Mouse (Mus musculus): Measurements from ENCODE around the gene Opalin.
A peak's percentile ranks its signal among the peaks of the same experiment; 100 is the strongest.

The Opalin gene

DNA sequence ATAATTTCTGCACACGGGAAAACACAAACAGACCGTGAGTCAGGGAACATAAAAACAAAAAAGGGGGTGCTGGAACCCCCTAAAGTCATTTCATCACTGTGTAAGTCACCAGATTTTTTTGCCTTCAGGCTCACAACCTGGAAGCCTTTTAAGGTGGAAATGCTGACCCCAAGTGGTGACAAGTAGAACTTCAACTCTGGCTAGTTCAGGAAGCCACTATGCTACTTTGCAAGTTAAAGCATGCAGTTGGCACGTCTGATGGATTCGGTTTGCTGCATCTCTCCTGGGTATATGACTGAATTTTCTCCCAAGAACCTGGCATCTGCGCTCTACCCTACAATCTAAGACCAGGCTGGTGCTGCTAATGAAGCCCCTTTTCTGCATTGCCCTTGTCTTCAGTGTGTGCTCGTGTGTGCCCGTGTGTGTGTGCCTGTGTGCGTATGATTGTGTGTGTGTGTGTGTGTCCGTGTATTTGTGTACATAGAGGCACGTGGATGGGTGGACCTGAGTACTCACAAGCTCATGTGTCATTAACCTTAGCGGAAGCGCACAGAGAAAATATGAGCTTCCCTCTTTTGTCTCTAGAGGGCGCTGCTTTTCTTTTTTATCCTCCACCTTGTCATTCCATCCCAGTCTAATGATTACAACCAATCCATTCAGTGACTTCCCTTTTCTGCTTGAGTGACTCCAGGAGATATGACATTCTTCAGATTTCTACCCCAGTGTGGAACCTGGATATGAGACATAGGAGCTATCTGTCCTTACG, 60.8 kb downstream of the Opalin start:
- DNase-seq (ENCODE audit: low read depth, low spot score), result peak; percentile 67

DNA sequence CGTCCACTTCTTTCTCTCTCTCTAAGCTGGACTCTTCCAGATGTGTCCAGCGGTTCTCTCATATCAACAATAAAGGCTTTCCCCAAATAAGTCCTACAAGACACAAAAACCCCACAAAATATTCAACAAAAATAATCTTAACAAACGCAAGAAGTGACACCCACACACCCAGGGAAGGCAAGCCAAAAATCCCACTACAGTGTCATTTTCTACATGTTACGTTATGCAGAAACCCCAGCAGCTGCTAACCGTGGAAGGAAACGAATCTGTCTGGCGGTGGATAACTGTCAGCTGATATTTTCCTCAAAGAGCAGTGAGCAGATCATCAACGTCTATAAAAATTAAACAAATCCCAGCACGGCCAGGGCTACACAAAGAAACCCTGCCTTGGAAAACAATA, 62.9 kb downstream of the Opalin start:
- no peak for DNase-seq (ENCODE audit: low read depth, low spot score)

GRCm38 (mm10) chr19:41013591-41013990, 63.3 kb downstream of the Opalin start:
- DNase-seq (ENCODE audit: low read depth, low spot score), result peak; percentile 83
